Mouse (Mus musculus) hindbrain, embryonic 15.5 days (tissue): ENCODE results near the gene Olfr1423. TPM values are rescaled to one million over a fixed set of nuclear protein-coding genes. Genes with fewer than 3 reads are reported as not detected.
A peak's percentile ranks its signal among the peaks of the same experiment; 100 is the strongest.
"Not testable (repeated sequence)": the region's sequence is repeated elsewhere in the genome, so short reads cannot be mapped to it uniquely, and the experiment has no call there.

Source experiments
- ATAC-seq: fragments of 200-750 bp; cut with Nextera tagmentation; 2 replicates; pipeline ENCODE4 v1.8.0; 2017; ENCODE audit warnings: low read depth, moderate number of reproducible peaks, moderate TSS enrichment; ENCODE audit not compliant: low FRiP score
- H3K27ac ChIP-seq: fragments of 300-500 bp; sonication (generic); replicated peaks from 2 replicates; pipeline ENCODE4 v1.5.1; 2015; ENCODE audit warnings: mild to moderate bottlenecking, inconsistent platforms
- H3K27me3 ChIP-seq: fragments of 300-500 bp; sonication (generic); 2 replicates; pipeline ENCODE4 v1.6.1; 2015; ENCODE audit warnings: control low read depth, inconsistent platforms
- H3K36me3 ChIP-seq: fragments of 300-500 bp; sonication (generic); 2 replicates; pipeline ENCODE4 v1.6.1; 2015; ENCODE audit warnings: control low read depth, inconsistent platforms
- H3K4me1 ChIP-seq: fragments of 300-500 bp; sonication (generic); replicated peaks from 2 replicates; pipeline ENCODE4 v1.6.1; 2015; ENCODE audit warnings: control low read depth, inconsistent platforms
- H3K4me2 ChIP-seq: fragments of 300-500 bp; sonication (generic); 2 replicates; pipeline ENCODE4 v1.6.1; 2015; ENCODE audit warnings: moderate library complexity, mild to moderate bottlenecking, inconsistent platforms
- H3K4me3 ChIP-seq: fragments of 300-500 bp; sonication (generic); 2 replicates; pipeline ENCODE4 v1.5.1; 2015; ENCODE audit warnings: mild to moderate bottlenecking, inconsistent platforms
- H3K9ac ChIP-seq: fragments of 300-500 bp; sonication (generic); 2 replicates; pipeline ENCODE4 v1.6.1; 2015; ENCODE audit warnings: inconsistent platforms
- H3K9me3 ChIP-seq: fragments of 300-500 bp; sonication (generic); 2 replicates; pipeline ENCODE4 v1.6.1; 2016; ENCODE audit warnings: control low read depth, inconsistent platforms
- WGBS: fragments of 180-500 bp; shearing (Covaris S2); methylation state at CpG from one replicate; pipeline ENCODE4 v1.1.7; 2015; 5-methylcytosine and 5-hydroxymethylcytosine counted together
- polyA plus RNA-seq: library from polyadenylated mRNA; unstranded; fragments of >200 nt; fragmentation: Nextera tagmentation; extraction: Ambion mirVana; gene quantifications from 2 replicates; pipeline ENCODE4 v1.2.1, GENCODE M21; 2015

The Olfr1423 gene
- polyA plus RNA-seq, result not detected in 2 replicates

DNA sequence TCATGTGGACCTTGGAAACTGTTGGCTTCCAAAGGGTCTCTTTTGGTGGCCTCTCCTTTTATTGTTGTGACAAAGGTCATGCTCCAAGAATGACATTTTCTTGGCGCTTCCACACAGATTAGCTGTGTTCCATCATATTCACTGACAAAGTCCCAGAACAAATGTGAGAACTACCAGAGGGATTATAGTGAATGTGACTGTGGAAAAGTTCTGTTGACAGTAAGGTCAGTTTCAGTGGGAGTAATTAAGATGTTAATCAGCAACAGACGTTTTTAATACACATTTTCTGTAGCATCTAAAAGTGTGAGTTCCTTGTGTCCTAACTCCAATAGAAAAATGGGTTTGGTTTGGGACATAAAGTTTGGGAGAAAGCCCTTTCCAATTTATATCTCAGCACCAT lies at the start of gene Olfr1423:
Gene Olfr1423 (minus strand): TSS at position 101 of the 400 bp plus-strand sequence.
- Histone ChIP-seq H3K4me1 (no peaks in the 10 kb centered on the region), H3K4me3 (no peak within 1 kb of the TSS), H3K36me3 (no peaks in the 10 kb centered on the region), H3K9ac (no peak within 1 kb of the TSS), H3K9me3 (no peaks in the 10 kb centered on the region), H3K27me3 (no peaks in the 10 kb centered on the region), H3K4me2 (no peak within 1 kb of the TSS), H3K27ac (no peak within 1 kb of the TSS)
- ATAC-seq, result no peak
- WGBS, result 64% methylated on average over 2 of the region's 2 CpGs

DNA sequence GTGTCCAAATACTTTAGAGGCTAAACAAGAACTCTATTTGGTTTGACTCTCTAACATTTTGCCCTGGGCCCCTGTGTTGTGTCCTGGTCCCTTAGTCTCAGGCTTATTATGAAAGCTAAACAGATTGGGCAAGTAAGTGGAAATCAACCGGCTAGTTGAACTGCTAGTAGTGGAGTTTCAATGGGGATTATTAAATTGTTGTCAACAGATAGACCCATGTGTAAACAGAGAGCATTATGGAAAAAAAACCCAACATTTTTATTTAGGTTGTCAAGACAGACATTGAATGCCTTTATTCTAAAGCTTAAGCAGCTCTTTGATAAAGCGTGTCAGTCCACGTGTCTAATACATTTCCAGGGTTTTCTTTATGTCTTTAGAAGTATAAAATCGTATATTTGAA lies 36.5 kb upstream of the Olfr1423 start, which contains the start of gene Olfr1425:
Gene Olfr1425 (minus strand): TSS at position 101 of the 400 bp plus-strand sequence.
- 87% methylated on average over 4 of the region's 4 CpGs for WGBS
- not testable (repeated sequence) for H3K9ac ChIP-seq, H3K27ac ChIP-seq, H3K4me1 ChIP-seq, H3K4me3 ChIP-seq, H3K4me2 ChIP-seq, H3K27me3 ChIP-seq, ATAC-seq, H3K9me3 ChIP-seq, H3K36me3 ChIP-seq

DNA sequence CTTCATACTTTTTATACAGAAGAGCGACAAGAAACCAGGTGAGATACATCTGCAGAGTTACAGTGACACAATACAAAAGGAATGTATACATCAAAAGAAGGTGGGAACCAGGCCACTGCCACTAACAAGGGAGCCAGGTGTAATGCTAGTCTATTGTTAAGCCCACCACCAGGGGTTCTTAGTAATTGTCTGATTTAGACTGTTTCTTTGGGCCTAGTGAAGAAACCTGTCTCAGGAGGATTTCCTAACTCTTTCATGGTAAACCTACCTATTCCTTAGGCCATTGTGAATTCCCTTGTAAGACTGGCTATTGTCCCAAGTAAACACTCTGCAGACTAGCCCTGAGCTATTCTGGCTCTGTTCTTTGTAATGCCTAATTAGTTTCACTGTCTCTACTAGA lies 28.4 kb upstream of the Olfr1423 start:
- H3K4me2 ChIP-seq, ATAC-seq, H3K4me3 ChIP-seq, H3K9me3 ChIP-seq, H3K27ac ChIP-seq, H3K9ac ChIP-seq, H3K36me3 ChIP-seq, H3K27me3 ChIP-seq, H3K4me1 ChIP-seq: not testable (repeated sequence)
- 81% methylated on average over 1 of the region's 1 CpGs for WGBS

DNA sequence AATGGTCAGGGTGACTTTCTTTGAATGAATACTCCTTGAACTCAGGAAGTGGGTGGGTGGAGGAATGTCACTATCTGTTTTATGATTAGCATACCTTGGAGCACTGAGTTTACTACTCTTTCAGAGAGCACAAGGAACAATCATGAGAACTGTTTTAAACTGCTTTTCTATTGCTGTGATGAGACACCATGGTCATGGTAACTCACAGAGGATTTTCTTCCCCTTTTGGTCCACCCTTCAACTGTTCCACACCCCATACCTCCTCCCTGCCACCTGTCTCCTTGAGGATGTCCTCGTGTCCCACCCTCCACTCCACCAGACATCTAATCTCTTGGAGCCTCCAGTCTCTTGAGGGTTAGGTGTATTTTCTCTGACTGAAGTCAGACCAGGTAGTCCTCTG lies 26.7 kb upstream of the Olfr1423 start:
- ATAC-seq, H3K4me1 ChIP-seq, H3K9me3 ChIP-seq: not testable (repeated sequence)

DNA sequence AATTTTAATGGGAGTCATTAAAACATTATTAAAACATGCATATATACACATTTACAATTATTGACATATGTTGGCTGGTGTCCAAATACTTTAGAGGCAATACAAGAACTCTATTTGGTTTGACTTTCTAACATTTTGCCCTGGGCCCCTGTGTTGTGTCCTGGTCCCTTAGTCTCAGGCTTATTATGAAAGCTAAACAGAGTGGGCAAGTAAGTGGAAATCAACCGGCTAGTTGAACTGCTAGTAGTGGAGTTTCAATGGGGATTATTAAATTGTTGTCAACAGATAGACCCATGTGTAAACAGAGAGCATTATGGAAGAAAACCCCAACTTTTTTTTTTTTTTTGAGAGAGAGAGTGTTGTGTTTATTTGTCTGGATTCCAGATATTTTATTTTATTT lies 21.5 kb upstream of the Olfr1423 start, which contains the start of gene Olfr1424:
Gene Olfr1424 (minus strand): TSS at position 101 of the 400 bp plus-strand sequence.
- not testable (repeated sequence) for H3K4me3 ChIP-seq, H3K4me1 ChIP-seq, H3K4me2 ChIP-seq, H3K27ac ChIP-seq, H3K27me3 ChIP-seq, H3K9me3 ChIP-seq, H3K36me3 ChIP-seq, H3K9ac ChIP-seq, ATAC-seq
- 94% methylated on average over 1 of the region's 1 CpGs for WGBS

More for the DNA sequence above, 26.7 kb upstream of the Olfr1423 start:
- H3K4me3 ChIP-seq, H3K27ac ChIP-seq, H3K36me3 ChIP-seq, H3K9ac ChIP-seq, H3K27me3 ChIP-seq, H3K4me2 ChIP-seq: not testable (repeated sequence)
- 75% methylated on average over 1 of the region's 1 CpGs for WGBS

DNA sequence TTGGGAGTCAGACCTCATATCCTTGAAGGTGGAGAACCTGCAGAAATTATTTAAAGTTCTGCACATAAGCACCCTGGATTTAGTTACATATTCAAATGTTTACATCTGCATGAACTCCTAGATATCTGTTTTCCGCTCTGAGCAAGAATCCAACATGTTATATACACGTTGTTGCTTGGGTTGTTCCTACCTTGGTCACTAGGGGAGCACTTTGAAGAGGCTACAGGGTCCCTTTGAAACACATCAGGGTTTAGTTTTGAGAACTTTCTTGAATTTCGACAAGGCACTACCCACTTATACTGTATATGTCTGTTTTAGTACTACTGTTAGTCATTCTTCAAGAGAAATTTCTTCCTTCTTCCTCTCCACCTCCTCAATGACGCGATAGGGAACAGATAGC lies 2.0 kb upstream of the Olfr1423 start:
- WGBS, result 93% methylated on average over 5 of the region's 5 CpGs

DNA sequence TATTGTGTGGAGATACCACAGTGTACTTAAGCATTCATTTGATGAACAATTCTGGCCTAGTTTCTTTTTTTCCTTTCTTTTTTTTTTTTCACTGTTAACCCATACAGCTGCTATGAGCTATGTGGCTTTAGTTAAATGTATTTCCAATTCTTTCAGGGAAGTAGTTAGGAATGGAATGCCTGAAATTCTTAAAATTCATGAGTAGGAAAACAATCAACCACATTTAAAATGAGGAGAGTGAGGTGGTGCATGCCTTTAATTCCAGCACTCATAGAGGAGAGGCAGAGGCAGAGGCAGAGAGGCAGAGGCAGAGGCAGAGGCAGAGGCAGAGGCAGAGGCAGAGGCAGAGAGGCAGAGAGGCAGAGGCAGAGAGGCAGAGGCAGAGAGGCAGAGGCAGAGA lies 3.4 kb downstream of the Olfr1423 start:
- Histone ChIP-seq H3K9me3 (no peaks in the 10 kb centered on the region), H3K27ac (no peak overlapping the region), H3K36me3 (no peaks in the 10 kb centered on the region), H3K27me3 (no peaks in the 10 kb centered on the region), H3K9ac (no peak overlapping the region), H3K4me1 (no peaks in the 10 kb centered on the region), H3K4me3 (no peak overlapping the region), H3K4me2 (no peak overlapping the region)
- no peak for ATAC-seq

More for the DNA sequence above, 2.0 kb upstream of the Olfr1423 start:
- Histone ChIP-seq H3K27ac (no peak overlapping the region), H3K9me3 (no peaks in the 10 kb centered on the region), H3K9ac (no peak overlapping the region), H3K27me3 (no peaks in the 10 kb centered on the region), H3K4me3 (no peak overlapping the region), H3K4me1 (no peaks in the 10 kb centered on the region), H3K4me2 (no peak overlapping the region), H3K36me3 (no peaks in the 10 kb centered on the region)
- no peak for ATAC-seq

DNA sequence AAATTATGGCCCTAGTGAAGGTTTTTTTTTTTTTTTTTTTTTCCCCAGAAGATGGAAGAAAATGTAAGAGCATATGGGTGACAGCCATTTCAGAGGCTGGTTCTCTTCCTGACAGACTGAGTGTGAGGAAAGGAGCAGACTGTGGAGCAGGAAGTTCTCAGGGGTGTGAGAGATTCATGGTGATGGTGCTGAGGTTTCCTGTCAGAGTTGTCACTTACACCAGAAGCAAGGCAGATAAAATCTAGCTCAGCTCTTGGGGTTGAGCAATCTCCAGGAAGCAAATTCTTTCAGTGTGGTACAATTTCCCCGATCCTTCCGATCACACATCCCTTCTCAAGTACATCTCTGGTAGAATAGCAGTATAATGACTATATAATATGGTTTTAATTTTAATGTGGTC lies 14.5 kb downstream of the Olfr1423 start:
- Histone ChIP-seq H3K4me1 (no peaks in the 10 kb centered on the region), H3K27me3 (no peaks in the 10 kb centered on the region), H3K36me3 (no peaks in the 10 kb centered on the region), H3K9me3 (no peaks in the 10 kb centered on the region), H3K4me3 (no peak overlapping the region), H3K27ac (no peak overlapping the region), H3K9ac (no peak overlapping the region), H3K4me2 (no peak overlapping the region)
- ATAC-seq, result no peak
- WGBS, result 93% methylated on average over 2 of the region's 2 CpGs

DNA sequence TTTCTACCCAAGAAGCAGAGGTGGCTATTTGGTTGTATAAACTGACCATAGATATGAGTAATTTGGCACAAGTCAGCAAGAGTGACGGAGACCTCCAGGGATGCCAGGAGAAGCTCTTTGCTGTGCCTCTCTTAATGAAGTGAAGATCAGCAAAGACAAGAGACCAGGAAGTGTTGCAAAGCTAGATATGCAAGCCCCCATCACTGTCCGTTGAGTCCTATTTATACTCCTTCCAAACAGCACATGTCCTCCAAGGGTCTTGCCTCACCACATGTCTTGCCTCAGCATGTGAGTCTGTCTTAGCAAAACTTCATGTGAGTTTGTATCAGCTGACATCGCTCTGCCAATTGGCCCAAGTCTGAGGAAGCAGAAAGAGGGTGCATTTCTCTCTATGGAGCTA lies 15.8 kb downstream of the Olfr1423 start:
- Histone ChIP-seq H3K9me3 (no peaks in the 10 kb centered on the region), H3K4me2 (no peak overlapping the region), H3K9ac (no peak overlapping the region), H3K4me3 (no peak overlapping the region), H3K36me3 (no peaks in the 10 kb centered on the region), H3K27ac (no peak overlapping the region), H3K4me1 (no peaks in the 10 kb centered on the region), H3K27me3 (no peaks in the 10 kb centered on the region)
- WGBS, result 94% methylated on average over 3 of the region's 3 CpGs
- ATAC-seq, result no peak

DNA sequence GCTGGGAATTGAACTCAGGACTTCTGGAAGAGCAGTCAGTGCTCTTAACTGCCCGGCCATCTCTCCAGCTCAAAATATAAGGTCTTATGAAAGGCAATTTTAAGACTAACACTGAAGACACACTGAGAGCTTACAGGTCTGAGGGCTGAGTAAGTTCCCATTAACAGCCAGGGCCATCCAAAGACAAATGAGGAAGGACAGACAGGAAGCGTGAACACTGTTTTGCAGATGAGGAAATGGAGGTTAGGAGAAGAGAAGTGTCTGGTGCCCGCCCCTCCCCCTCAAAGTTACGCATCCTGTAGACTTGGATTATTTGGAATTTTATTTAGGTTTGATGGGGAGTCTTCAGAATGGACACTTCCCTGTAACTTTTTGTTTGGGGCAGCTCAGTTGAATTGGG lies 17.0 kb downstream of the Olfr1423 start:
- H3K9me3 ChIP-seq, result no peaks in the 10 kb centered on the region

DNA sequence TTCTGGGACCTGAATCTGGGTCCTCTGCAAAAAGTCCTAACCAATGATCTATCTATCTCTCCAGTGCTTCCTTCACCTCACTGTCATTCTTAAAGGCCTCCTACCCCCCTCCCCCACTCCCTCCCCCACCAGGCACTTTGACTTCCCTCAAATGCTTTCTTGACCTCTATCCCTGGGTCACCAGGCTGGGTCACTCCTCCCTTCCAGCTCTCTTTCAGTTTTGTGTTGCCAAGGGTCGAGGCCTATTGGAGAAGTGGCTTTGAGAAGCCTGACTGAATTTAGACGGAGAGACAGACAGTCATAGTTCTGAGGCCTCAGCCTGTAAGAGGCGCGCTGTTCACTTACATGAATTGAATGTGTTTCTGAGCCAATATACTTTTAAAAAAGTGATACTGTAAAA lies 24.9 kb downstream of the Olfr1423 start:
- no peak for ATAC-seq
- no peaks in the 10 kb centered on the region for H3K36me3 ChIP-seq

More for the DNA sequence above, 17.0 kb downstream of the Olfr1423 start:
- WGBS, result 86% methylated on average over 4 of the region's 4 CpGs
- H3K27me3 ChIP-seq, result no peaks in the 10 kb centered on the region
- no peak overlapping the region for H3K4me3 ChIP-seq
- no peak overlapping the region for H3K9ac ChIP-seq
- H3K4me2 ChIP-seq, result no peak overlapping the region
- H3K36me3 ChIP-seq, result no peaks in the 10 kb centered on the region
- no peak for ATAC-seq
- no peak overlapping the region for H3K27ac ChIP-seq
- no peaks in the 10 kb centered on the region for H3K4me1 ChIP-seq

DNA sequence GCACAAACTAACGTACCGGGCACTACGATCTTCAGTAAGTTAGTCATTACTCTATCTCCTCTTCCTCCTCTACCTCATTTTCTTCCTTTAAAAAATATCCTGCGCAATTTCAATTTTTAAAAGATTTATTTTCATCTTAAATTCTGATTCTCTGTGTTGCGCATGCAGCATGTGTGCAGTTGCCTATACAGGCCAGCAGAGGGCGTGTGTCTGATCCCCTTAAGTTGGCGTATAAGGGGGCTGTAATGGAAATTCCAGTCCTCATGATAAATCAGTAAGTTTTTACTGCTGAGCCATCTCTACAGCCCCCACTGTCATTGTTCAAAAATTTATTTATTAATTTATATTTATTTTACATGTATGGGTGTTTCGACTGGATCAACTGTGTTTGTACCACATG lies 25.4 kb downstream of the Olfr1423 start:
- WGBS, result 68% methylated on average over 8 of the region's 8 CpGs
- no peak overlapping the region for H3K9ac ChIP-seq
- H3K9me3 ChIP-seq, result no peaks in the 10 kb centered on the region
- H3K36me3 ChIP-seq, result no peaks in the 10 kb centered on the region
- H3K27ac ChIP-seq, result no peak overlapping the region
- H3K4me3 ChIP-seq, result no peak overlapping the region
- H3K4me1 ChIP-seq, result no peaks in the 10 kb centered on the region
- no peaks in the 10 kb centered on the region for H3K27me3 ChIP-seq
- no peak overlapping the region for H3K4me2 ChIP-seq
- no peak for ATAC-seq

More for the DNA sequence above, 24.9 kb downstream of the Olfr1423 start:
- Histone ChIP-seq H3K27me3 (no peaks in the 10 kb centered on the region), H3K9me3 (no peaks in the 10 kb centered on the region), H3K4me3 (no peak overlapping the region), H3K9ac (no peak overlapping the region), H3K27ac (no peak overlapping the region), H3K4me2 (no peak overlapping the region), H3K4me1 (no peaks in the 10 kb centered on the region)
- 56% methylated on average over 4 of the region's 4 CpGs for WGBS

DNA sequence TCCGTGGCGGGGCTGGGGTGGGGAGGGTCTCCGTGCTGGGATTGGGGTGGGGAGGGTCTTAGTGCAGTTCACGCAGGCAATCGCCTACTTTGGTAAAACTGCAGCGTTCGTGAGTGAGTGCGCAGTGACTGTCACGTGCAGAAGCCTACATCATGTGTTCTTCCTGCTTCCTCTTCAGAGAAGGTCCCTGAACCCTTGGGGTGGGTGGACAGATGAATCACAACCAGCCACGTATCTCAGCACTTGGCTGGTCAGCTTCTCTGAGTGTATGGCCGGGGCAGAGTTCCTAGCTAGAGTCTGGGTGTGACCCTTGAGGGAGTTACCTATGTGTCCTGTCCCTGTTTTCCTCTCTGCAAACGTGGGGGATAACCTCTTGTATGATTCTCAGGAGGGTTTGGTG lies 27.9 kb downstream of the Olfr1423 start:
- under 1% methylated on average over 12 of the region's 12 CpGs for WGBS
- ATAC-seq, result no peak
- H3K27ac ChIP-seq, result no peak overlapping the region
- H3K4me3 ChIP-seq, result peak overlapping the region; percentile 53
- H3K36me3 ChIP-seq, result no peaks in the 10 kb centered on the region
- H3K9ac ChIP-seq, result 0 out of 2 replicates have a peak overlapping the region, but pooled peaks have one; percentile 26
- no peaks in the 10 kb centered on the region for H3K4me1 ChIP-seq
- peak overlapping the region; percentile 61 for H3K4me2 ChIP-seq
- H3K9me3 ChIP-seq, result no peaks in the 10 kb centered on the region
- no peaks in the 10 kb centered on the region for H3K27me3 ChIP-seq
